Mouse (Mus musculus) lung, postnatal 10 days (tissue): Measurements from ENCODE around the gene Rnd1.

Source experiments
- DNase-seq: peaks from one replicate; pipeline ENCODE4 v3.0.0; 2021

Gene Rnd1

DNA sequence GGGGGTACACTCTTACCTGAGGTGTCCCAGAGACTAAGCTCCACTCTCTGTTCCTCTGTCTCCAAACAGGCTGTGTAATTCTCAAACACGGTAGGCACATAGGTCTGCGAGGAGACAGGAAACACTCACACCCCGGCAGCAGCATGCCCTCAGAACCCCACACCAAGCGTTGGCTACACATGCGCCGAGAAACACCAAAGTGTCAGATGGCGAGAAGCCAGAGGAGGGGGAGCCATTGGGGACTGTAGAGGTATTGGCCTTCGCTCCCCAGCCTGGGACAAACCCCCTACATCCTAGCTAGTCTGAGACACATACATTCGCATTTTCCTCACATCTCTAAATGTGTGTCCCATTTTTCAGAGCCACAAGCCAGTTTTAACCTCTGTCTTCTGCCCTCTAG is 790 bp downstream of the Rnd1 start:
- DNase-seq, result peak; percentile 25

- no peak for DNase-seq
Observed at GRCm38 (mm10) chr15:98675634-98676250, 1.5 kb downstream of the Rnd1 start.

- DNase-seq, result no peak
Observed at GRCm38 (mm10) chr15:98674994-98675545, 2.2 kb downstream of the Rnd1 start.

GRCm38 (mm10) chr15:98674284-98674993 is 2.8 kb downstream of the Rnd1 start:
- DNase-seq, result no peak

DNA sequence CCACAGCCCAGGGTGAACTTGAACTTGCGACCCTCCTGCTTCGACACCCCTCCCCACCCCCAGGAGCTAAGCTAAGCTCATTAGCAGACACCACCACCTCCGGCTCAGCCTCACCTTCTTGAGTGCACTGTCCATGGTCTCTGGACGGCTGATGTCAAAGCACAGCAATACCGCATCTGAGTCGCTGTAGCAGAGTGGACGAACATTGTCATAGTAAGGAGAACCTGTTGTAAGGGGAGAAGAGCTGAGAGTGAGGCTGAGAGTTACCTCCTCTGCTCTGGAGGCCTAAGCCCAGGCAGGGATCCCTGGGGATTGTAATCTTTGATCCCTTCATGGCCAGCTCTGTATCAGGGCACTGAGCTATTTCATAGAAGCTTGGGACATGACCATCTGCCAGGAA is 3.5 kb downstream of the Rnd1 start:
- DNase-seq, result no peak

DNA sequence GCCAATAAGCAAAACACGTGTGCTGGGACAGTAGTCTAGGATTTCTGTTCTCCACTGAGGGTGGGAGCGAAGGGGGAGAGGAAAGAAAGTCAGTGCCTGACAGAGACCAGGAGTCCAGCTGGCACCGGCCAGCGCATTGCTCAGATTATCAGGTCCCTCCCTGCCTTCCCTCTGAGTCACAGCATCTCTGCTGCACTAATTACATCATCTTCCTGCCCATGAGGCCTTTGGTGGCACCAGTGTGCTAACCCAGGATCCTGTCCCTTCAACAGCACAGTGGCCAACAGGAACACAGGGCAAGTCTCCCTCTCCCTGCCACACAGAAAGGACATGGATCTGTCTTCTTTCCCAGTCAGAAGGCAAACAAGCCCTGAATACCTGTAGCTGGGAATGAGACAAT is 4.7 kb downstream of the Rnd1 start:
- DNase-seq, result no peak

DNA sequence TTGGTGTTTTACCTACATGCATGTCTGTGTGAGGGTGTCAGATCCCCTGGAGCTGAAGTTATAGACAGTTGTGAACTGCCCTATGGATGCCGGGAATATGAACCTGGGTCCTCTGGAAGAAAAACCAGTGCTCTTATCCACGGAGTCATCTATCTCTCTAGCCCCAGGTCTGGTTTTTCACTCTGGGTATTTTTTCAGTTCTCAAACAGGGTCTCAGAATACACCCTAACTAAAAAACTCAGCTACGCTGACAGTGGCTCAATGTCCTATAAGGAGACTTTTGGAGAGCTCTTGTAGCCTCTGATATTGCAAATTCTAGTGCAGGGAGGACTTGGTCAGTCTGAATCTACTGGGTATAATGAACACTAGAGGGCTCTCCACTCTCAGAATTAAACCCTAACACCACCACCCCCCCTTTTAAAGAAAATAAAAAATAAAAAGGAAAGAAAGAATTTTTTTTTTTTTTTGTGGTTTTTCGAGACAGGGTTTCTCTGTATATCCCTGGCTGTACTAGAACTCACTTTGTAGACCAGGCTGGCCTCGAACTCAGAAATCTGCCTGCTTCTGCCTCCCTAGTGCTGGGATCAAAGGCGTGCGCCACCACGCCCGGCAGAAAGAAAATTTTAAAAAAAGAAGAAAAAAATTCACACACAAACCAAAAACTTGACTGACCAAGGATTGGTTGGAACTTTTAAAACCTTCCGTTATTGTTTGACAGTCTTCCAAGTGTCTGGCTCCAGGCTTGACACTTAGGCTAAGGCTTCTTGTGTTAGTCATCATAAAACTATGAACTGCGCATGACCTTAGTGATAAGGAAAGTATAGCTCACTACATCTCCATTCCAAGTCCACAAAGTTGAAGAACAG is 13.0 kb downstream of the Rnd1 start:
- DNase-seq, result peak; percentile 38

DNA sequence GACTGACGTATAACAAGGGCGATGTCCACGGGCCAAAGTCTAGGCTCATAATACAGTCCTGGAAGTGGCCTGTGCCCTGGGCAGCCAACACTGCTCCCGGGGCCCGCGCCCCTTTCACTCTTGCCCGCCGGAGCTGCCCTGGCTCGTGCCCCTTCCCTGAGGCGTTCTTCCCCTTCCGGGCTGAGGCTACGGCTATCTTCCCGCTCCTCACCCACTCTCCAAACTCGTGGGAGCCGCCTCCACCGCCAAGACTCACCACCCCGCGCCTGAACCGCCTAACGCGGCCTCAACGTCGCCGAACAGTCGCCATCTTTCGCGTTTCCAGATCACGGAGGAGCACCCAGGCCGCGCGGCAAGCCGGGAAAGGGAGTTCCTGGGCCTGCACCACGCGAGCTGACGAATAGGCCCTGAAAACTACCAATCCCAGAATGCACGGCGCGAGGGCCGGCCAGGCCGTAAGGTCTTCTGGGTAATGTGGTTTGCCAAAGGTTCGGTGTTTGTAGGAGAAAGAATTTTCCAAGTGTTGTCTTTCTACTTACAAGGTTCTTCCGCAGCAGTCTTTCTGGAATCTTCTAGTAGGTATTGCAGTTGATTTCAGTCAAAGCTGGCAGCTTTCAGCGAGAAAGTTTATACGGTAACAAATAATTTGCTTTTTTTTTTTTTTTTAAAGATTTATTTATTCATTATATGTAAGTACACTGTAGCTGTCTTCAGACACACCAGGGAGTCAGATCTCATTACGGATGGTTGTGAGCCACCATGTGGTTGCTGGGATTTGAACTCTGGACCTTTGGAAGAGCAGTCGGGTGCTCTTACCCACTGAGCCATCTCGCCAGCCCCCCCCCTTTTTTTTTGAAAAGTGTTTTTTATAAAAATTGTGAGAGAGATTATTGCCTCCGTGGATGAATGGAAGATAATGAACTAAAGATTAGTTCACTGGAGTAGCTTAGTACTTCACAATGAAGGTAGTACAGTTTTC is 14.4 kb downstream of the Rnd1 start, which contains the start of gene Ddx23:
Ddx23 (minus strand) TSS at position 328 of the 979 bp plus-strand sequence.
- DNase-seq, result peak; percentile 98

- no peak for DNase-seq
Observed at GRCm38 (mm10) chr15:98662198-98662566, 15.1 kb downstream of the Rnd1 start.

DNA sequence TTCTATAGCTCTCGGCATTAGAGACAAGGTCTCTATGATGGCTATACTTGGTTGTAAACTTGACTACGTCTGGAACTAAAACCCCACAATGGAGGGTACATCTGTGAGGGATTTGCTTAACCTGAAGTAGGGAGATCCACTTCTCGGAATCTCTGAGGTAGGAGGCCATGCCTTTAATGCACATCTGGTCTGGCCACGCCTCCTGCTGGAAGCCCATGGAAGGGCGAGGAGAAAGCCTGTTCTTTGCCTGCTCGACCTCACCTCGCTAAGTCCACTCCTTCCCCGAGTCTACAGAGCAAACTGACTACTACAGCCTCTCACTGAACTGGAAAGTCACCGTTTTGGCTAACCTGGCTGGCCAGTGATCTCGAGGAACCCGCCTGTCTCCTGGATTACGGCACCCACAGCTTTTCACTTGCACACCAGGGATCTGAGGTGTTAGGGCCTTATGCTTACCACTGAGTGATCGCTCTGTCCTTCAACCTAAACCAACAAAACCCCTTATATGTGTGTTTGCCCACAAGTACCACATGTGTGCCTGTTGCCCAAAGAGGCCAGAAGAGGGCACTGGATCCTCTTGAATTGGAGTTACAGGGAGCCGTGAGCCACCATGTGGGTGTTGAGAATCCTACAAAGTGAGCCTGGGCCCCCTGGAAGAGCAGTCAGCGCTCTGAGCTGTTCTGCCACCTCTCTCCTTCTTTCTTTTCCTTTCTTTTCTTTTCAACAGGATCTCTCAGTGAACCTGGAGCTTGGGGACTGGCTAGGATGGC is 20.1 kb downstream of the Rnd1 start:
- DNase-seq, result no peak

- no peak for DNase-seq
Observed at GRCm38 (mm10) chr15:98652174-98652573, 25.1 kb downstream of the Rnd1 start.

DNA sequence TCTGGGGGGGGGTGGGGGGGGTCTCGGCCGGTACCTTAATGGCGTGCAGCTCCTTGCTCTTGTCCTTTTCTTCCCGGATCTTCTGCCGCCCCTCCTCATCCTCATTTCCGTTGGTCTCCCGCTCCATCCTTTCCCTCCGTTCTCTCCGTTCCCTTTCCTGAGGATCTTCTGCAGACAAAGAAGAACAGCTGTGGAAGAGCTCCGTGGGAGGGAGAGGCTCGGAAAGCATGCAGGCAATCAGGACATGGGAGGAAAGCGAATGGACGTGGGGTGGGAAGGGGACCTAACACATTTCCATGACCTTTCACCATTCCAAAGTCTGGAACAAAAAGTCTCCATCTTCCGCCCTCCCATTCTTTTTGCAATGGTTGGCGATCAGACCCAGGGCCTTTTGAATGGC is 25.8 kb downstream of the Rnd1 start:
- no peak for DNase-seq

DNA sequence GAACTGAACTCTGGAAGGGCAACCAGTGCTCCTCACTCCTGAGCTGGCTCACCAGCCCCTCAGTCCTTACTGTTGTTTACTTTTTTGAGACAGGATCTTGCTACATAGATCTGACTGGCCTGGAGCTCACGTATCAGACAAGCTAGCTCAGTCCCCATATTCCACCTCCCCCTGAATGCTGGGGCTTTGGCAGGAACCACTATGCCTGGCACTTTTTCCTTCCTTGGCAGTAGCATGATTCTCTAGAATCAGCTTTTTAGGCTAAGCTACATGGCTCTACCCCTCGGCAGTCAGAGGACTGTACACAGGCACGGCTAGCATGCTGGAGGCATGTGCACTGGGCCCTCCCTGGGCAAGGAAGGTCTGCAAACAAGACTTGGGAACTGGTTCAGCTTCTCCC is 29.2 kb downstream of the Rnd1 start:
- no peak for DNase-seq

GRCm38 (mm10) chr15:98647308-98647707 is 30.0 kb downstream of the Rnd1 start:
- no peak for DNase-seq

DNA sequence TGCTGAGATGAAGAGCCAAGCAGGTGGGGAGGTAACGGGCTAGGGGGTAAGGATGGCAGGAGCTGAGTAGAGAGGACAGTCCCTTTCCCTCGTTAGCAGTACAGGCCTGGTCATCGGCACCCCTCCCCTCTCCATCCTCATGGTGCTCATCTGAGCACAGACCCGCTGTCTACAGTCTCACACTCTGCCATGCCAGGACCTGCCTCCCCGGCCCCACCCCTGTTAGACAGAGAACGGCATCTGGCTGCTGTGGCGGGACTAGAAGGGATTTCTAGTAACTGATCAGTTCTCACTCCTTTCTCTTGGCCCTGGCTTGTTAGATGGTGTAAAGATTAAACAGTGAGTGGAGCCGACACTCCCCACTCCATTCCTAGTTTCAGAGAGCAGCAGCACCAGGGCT is 30.5 kb downstream of the Rnd1 start:
- DNase-seq, result no peak

DNA sequence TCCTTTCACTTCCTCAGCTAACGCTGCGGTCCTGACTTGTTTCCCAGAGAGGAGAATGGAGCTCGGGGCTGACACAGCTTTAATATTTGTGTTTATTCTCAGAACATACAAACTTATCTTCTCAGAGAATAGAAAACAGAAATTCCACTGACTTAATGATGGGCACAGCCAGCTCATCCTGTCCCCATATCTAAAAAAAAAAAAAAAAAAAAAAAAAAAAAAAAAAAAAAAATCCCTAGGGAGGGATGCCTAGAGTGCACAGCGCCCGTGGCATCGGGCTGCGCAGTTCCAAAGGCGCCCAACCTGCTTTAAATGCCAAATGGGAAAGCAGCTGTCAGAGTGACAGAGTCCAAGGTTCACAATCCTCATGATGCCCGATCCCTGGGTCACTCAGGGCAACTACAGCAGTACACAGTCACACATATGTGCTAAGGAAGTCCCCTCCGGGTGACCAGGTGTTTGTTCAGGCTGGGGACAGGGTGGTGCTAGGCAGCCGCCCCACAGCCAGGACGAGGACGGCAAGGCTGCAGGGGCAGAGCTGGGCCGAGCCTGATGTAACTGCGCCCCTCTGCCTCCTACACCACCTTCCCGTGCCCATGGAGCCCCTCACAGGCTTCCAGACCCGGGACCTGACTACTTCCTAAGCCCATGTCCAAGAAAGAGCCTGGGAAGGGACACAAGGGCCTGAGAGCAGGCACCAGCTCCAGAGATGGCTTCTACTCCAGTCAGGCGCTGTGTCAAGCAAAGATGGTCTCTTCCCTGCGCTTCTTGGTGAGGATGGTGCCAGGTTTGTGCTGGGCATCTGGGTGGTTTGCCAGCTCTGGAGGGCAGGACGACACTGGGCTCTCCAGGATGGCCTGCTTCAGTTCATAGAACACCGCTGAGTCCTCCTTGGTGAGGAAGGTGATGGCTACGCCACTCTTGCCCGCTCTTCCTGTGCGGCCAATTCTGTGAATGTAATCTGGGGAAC is 31.9 kb downstream of the Rnd1 start:
- no peak for DNase-seq

DNA sequence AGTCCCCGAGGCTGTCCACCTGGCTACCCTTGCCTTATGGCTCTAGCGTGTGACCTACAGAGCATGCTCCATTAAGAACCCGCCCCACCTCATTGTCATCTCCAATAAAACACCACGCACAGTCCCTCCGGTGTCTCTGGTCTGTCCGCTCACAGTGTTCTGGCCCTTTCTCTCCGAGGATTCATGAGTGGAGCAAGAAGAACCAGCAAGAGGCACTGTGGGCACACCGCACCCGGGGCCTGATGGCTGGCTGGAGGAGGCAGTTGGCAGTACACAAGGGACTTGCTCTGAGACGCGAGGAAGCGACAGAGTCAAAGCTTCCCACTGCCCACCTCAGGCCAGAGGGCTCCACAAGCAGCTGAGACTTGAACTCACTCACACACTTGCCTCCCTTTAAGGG is 32.9 kb downstream of the Rnd1 start:
- DNase-seq, result no peak

DNA sequence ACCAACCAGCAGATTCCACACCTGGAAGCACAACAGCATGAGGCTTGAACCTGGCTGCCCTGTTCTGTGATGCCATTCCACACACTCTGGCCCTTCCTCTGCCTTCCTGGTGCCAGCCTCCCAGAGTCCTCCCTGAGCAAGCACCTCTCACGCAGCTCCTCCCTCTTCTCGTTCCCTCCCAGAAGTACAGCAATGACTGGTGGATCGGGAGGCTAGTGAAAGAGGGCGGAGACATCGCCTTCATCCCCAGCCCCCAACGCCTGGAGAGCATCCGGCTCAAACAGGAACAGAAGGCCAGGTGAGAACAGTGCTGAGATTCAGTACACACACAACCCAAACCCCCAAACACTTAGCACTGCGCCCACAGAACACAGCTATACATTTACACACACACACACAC is 37.1 kb downstream of the Rnd1 start:
- peak; percentile 65 for DNase-seq

DNA sequence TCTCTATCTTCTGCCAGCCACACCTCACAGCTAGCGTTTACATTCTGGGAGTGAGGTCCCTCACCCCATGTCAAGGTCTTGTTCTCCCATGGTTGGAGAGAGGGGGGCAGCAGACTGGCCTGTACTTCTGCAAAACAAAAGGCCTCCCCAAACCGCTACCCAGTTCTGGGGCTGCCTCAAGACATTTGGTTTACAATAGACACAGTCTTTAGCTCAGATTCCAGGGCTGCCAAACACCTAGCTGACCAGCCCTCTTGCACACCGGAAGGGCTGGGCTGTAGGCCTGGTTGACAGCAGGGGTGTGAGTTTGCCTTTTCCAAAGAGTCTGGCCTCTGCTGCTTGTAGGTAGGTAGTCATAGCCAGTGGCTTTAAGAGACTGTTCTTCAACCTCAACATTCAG is 40.1 kb downstream of the Rnd1 start:
- no peak for DNase-seq

DNA sequence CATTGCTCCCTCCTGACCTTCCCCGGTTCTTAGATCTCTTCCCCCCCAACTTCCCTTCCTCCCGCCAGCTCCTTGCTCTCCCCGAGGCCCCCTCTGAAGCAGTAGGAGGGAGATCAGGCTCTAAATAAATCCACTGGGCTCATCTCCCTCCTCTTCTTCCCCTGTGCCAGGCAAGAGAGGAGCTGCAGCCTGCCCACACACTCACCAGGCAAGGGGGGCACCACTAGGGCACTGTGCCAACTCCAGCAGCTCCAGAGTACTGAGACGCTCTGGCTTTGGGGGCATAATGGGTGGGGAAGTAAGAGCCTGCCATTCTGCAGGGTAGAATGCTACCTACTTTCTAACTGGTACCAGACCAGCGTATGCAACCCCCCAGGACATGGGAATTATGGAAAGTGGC is 40.7 kb downstream of the Rnd1 start:
- no peak for DNase-seq
